Mouse (Mus musculus) kidney, embryonic 14.5 days (tissue): ENCODE data around the gene Fam19a5. TPM values are rescaled to one million over a fixed set of nuclear protein-coding genes. Genes with fewer than 3 reads are reported as not detected.

Experiments
- ATAC-seq: fragments of 200-750 bp; cut with Nextera tagmentation; 2 replicates; pipeline ENCODE4 v1.8.0; 2017; ENCODE audit warnings: moderate number of reproducible peaks, mild to moderate bottlenecking, moderate TSS enrichment, moderate library complexity; ENCODE audit not compliant: low FRiP score, low TSS enrichment
- H3K27ac ChIP-seq: fragments of 300-500 bp; sonication (generic); 2 replicates; pipeline ENCODE4 v1.5.1; 2014; ENCODE audit warnings: low read depth, mild to moderate bottlenecking, low read length, moderate library complexity, mixed read lengths
- H3K27me3 ChIP-seq: fragments of 300-500 bp; sonication (generic); 2 replicates; pipeline ENCODE4 v1.6.1; 2014; ENCODE audit warnings: mild to moderate bottlenecking, low read length; ENCODE audit not compliant: control insufficient read depth, insufficient read depth
- H3K36me3 ChIP-seq: fragments of 300-500 bp; sonication (generic); 2 replicates; pipeline ENCODE4 v1.6.1; 2014; ENCODE audit warnings: low read length, mixed read lengths; ENCODE audit not compliant: control insufficient read depth, insufficient read depth
- H3K4me1 ChIP-seq: fragments of 300-500 bp; sonication (generic); 2 replicates; pipeline ENCODE4 v1.6.1; 2014; ENCODE audit warnings: low read length, mixed read lengths; ENCODE audit not compliant: control insufficient read depth, insufficient read depth
- H3K4me2 ChIP-seq: fragments of 300-500 bp; sonication (generic); replicated peaks from 2 replicates; pipeline ENCODE4 v1.6.1; 2014; ENCODE audit warnings: low read depth, mild to moderate bottlenecking, low read length
- H3K4me3 ChIP-seq: fragments of 300-500 bp; sonication (generic); 2 replicates; pipeline ENCODE4 v1.5.1; 2014; ENCODE audit warnings: mild to moderate bottlenecking, low read length
- H3K9ac ChIP-seq: fragments of 300-500 bp; sonication (generic); 2 replicates; pipeline ENCODE4 v1.6.1; 2014; ENCODE audit warnings: low read depth, mild to moderate bottlenecking, low read length, moderate library complexity
- H3K9me3 ChIP-seq: fragments of 300-500 bp; sonication (generic); 2 replicates; pipeline ENCODE4 v1.6.1; 2016; ENCODE audit warnings: low read length; ENCODE audit not compliant: control insufficient read depth
- WGBS: fragments of 180-500 bp; shearing (Covaris S2); extraction: QIAGEN DNeasy Blood & Tissue Kit; methylation state at CpG from one replicate; pipeline ENCODE4 v1.1.7; 2014; 5-methylcytosine and 5-hydroxymethylcytosine counted together
- polyA plus RNA-seq: library from polyadenylated mRNA; unstranded; fragments of >200 nt; fragmentation: Nextera tagmentation; extraction: Ambion mirVana; gene quantifications from 2 replicates; pipeline ENCODE4 v1.2.1, GENCODE M21; 2014

Fam19a5 gene
- polyA plus RNA-seq, 1 experiment from 2014 or later, result 6.5 TPM

DNA sequence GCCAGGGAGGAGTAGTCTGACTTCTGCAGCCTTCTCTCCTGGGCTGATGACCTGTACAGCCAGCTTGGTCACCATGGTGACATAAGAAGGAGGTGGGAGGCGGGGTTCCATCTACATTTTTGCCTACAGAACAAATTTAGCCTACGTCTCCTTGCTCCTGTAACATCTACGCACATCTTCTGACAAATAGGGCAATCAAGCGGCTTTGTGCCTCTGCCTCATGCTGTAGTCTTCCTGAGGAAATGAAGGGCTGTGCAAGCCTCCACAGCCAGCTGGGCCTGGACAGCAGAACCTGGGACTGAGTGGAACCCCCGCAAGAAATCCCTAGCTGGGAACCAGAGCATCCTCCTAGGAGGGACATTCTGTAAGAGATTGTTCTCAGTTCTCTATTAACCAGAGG, 35.8 kb downstream of the Fam19a5 start:
- Histone ChIP-seq H3K9me3 (no peaks in the 10 kb centered on the region), H3K4me2 (no peak overlapping the region), H3K9ac (no peak overlapping the region), H3K36me3 (no peaks in the 10 kb centered on the region), H3K4me1 (no peaks in the 10 kb centered on the region), H3K27me3 (no peaks in the 10 kb centered on the region), H3K27ac (no peak overlapping the region), H3K4me3 (no peak overlapping the region)
- WGBS, result 93% methylated on average over 5 of the region's 5 CpGs
- ATAC-seq, result no peak

DNA sequence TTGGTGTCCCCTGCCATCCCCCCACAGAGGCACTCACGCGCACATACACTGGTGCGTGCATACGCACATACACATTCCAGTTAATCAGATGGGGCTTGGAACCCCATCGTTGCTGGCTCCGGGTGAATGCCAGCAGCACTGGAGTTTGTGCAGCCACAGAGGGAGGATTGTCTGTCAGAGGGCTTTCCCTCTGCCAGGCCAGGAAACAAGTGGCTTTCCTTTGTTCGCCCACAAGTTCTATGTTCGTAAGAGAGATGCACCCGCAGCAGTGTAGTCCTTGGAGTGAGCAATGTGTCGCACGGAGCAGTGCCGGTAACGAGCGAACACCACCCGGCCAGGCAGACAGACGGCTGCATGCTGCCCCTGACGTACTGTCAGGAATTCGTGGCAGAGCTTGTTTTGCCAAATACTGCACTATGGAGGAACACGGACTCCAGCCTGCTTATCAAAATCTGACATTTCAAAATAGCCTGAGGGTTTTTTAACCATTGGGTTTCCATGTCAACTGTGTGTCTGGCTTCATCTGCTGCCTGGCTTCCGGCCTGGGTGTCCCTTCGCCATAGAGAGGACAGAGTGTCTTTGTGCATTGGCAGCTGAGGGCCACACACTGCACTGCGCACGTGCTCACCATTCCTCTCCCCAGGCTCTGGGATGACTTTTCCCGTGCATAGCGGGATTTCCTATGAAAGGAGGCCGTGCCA, 40.0 kb downstream of the Fam19a5 start:
- ATAC-seq, result no peak
- H3K36me3 ChIP-seq, result no peaks in the 10 kb centered on the region
- H3K4me2 ChIP-seq, result no peak overlapping the region
- H3K27ac ChIP-seq, result no peak overlapping the region
- H3K4me3 ChIP-seq, result no peak overlapping the region
- no peaks in the 10 kb centered on the region for H3K9me3 ChIP-seq
- H3K4me1 ChIP-seq, result no peaks in the 10 kb centered on the region
- no peak overlapping the region for H3K9ac ChIP-seq
- WGBS, result 83% methylated on average over 26 of the region's 26 CpGs
- no peaks in the 10 kb centered on the region for H3K27me3 ChIP-seq

DNA sequence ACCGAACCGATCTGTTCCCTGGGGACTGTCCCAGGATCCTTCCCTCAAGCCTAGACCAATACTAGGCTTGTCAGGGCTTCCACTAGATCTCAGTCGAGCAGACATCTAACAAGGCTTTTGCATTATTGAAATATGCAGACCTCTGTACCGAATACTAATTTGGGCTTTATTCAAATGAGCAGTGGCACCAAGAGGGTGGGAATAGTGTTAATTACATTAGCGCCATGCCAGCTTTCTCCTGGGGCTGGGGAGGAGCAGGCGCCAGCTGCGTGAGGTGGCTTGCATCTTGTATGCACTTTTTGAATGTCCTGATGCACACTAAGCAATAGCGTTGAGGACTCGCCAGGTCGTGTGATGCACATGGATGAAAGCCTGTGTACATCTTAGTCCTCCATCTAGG, 46.9 kb downstream of the Fam19a5 start:
- ATAC-seq, result no peak
- no peaks in the 10 kb centered on the region for H3K4me1 ChIP-seq
- H3K9me3 ChIP-seq, result no peaks in the 10 kb centered on the region
- no peak overlapping the region for H3K27ac ChIP-seq
- 92% methylated on average over 10 of the region's 10 CpGs for WGBS
- H3K27me3 ChIP-seq, result no peaks in the 10 kb centered on the region
- H3K36me3 ChIP-seq, result no peaks in the 10 kb centered on the region
- H3K4me2 ChIP-seq, result no peak overlapping the region
- no peak overlapping the region for H3K4me3 ChIP-seq
- H3K9ac ChIP-seq, result no peak overlapping the region

DNA sequence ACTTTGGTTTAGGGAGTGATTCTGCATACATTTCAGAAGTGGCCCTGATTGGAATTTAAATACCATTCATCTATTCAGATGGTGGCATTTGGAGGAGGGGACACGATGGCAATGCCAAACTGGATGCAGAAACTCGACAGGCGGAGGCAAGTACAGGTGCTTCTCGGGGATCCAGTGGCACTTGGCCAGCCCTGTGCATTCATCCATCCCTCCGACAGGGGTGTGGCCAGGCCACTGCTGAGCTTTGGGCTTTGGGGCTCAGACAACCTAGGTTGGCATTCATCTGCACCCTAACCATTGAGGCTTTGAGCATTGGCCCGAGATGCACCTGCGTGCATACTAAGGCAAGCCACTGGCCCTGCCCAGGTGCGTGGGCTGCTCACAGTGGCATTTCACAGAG, 52.6 kb downstream of the Fam19a5 start:
- 84% methylated on average over 8 of the region's 8 CpGs for WGBS
- no peak for ATAC-seq
- H3K9ac ChIP-seq, result no peak overlapping the region
- no peaks in the 10 kb centered on the region for H3K4me1 ChIP-seq
- H3K4me2 ChIP-seq, result no peak overlapping the region
- H3K27me3 ChIP-seq, result no peaks in the 10 kb centered on the region
- H3K27ac ChIP-seq, result no peak overlapping the region
- no peaks in the 10 kb centered on the region for H3K36me3 ChIP-seq
- no peaks in the 10 kb centered on the region for H3K9me3 ChIP-seq
- H3K4me3 ChIP-seq, result no peak overlapping the region

DNA sequence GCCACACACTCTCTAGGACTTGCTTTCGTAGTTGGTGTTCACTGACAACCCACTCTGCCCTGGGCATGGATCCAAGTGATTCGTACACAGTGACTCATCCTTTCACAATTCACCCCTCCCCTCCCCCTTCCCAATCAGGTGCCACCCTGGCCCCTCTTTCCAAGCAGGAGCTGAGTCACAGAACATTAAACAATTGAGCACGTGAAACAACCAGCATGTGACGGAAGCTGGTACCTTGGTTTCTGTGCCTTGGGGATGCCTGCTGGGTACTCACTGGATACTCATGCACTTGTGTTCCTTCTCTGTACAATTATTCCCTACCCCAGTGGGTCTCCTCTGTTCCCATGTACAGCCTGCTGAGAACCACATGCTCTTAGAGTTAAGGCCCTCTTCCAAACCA, 53.0 kb downstream of the Fam19a5 start:
- Histone ChIP-seq H3K9ac (no peak overlapping the region), H3K27ac (no peak overlapping the region), H3K36me3 (no peaks in the 10 kb centered on the region), H3K4me1 (no peaks in the 10 kb centered on the region), H3K4me3 (no peak overlapping the region), H3K4me2 (no peak overlapping the region), H3K9me3 (no peaks in the 10 kb centered on the region), H3K27me3 (no peaks in the 10 kb centered on the region)
- ATAC-seq, result no peak
- 80% methylated on average over 4 of the region's 4 CpGs for WGBS

DNA sequence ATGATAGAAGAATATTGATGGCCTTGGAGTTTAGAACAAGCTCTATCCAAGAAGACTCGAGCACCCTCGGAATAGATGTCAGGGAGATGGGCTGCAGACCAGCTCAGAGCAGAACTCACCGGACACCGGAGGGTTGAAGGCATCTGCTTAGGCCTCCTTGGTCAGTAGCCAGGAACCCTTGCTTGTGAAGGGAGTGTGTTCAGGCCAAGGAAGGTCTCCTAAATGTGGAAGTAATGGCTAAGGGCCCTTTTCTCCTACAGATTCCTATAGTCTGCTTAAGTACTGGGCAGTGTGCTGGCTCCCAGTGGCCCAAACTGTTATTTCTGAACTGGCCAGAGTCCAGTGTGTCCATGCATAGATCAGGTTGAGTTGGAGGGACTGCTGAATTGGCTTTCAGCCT, 53.7 kb downstream of the Fam19a5 start:
- H3K27ac ChIP-seq, result no peak overlapping the region
- ATAC-seq, result no peak
- H3K4me2 ChIP-seq, result no peak overlapping the region
- no peaks in the 10 kb centered on the region for H3K36me3 ChIP-seq
- H3K4me1 ChIP-seq, result no peaks in the 10 kb centered on the region
- no peaks in the 10 kb centered on the region for H3K9me3 ChIP-seq
- H3K9ac ChIP-seq, result no peak overlapping the region
- WGBS, result 93% methylated on average over 4 of the region's 4 CpGs
- no peak overlapping the region for H3K4me3 ChIP-seq
- H3K27me3 ChIP-seq, result no peaks in the 10 kb centered on the region

DNA sequence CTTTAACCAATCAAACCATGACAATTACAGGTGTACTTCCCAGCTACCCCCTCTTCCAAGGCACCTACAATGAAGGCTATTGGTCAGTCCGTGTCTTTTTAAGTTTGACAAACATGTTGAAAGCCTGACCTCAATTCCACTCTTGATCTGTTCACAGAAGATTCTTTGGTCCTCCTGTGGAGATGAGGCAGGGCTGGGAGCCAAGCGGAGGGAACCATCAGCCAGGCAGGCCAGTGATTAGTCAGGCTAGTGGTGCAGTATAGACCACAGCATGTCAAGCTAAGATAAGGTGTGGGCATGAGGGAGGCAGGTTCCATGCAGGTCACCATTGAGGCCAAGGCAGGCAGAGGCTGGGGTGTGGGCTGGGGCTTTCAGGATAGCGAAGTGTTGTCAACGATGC, 54.5 kb downstream of the Fam19a5 start:
- WGBS, result 90% methylated on average over 4 of the region's 4 CpGs
- Histone ChIP-seq H3K27me3 (no peaks in the 10 kb centered on the region), H3K27ac (no peak overlapping the region), H3K4me1 (no peaks in the 10 kb centered on the region), H3K4me3 (no peak overlapping the region), H3K4me2 (no peak overlapping the region), H3K9ac (no peak overlapping the region), H3K9me3 (no peaks in the 10 kb centered on the region), H3K36me3 (no peaks in the 10 kb centered on the region)
- ATAC-seq, result no peak

DNA sequence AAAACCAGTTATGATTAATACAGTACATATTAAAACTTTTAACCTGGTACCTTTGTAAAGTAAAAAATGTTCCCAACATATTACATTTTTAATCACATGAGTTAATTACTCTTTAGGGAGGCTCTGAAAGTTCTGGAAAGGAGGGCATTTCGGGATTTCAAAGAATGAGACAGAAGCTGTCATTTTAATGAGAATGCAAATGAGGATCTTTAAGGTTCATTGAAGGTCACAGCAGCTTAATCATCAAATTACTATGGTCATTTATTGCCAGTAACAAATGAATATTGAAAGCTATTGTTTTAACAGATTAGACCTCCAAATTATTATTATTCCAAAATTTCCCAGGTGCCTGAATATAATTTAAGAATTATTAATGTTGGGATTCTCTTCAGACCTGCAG, 59.2 kb downstream of the Fam19a5 start:
- Histone ChIP-seq H3K4me1 (no peaks in the 10 kb centered on the region), H3K4me3 (no peak overlapping the region), H3K9ac (no peak overlapping the region), H3K4me2 (no peak overlapping the region), H3K9me3 (no peaks in the 10 kb centered on the region), H3K27ac (no peak overlapping the region), H3K36me3 (no peaks in the 10 kb centered on the region), H3K27me3 (no peaks in the 10 kb centered on the region)
- ATAC-seq, result no peak
- 71% methylated on average over 1 of the region's 1 CpGs for WGBS

DNA sequence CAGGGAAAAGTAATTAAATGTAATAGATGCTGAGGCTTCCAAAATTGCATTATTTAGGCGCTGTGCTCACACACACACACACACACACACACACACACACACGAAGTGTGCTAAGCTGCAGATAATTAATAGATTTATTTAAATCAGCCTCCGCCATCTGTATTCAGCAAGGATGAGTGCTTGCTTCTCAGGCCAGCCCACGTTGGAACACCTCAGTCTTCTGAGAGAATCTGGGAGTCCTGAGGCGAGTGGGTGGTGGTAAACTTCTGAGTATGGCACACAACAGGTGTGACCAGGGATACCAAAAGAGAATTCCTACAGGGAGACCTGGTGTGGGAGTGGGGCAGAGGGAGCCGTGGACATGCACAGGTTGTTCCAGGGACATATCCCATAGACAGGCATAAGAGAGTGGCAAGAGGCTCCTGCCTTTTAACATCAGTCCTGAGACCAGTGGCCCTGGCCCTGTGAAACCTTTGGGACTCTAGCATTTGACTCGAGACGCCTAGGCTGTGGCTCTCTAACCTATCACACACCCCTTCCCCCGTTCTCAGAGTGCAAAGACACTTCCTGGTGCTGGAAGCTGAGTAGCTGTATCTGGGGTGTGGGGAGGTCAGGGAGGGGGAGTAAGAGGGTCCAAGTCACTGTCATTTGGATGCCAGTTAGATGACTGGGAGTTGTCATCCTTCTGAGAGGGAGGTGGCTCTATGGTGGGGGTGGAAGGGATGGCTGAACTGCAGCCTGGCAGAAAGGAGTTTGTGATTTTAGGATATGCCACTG, 61.6 kb downstream of the Fam19a5 start:
- no peak for ATAC-seq
- Histone ChIP-seq H3K27ac (no peak overlapping the region), H3K36me3 (no peaks in the 10 kb centered on the region), H3K4me3 (no peak overlapping the region), H3K4me2 (no peak overlapping the region), H3K9me3 (no peaks in the 10 kb centered on the region), H3K27me3 (no peaks in the 10 kb centered on the region), H3K9ac (no peak overlapping the region), H3K4me1 (no peaks in the 10 kb centered on the region)
- 62% methylated on average over 9 of the region's 9 CpGs for WGBS
